Mouse (Mus musculus): ENCODE data around the gene Rab3c. TPM values are rescaled to one million over a fixed set of nuclear protein-coding genes. Genes with fewer than 3 reads are reported as not detected.

The Rab3c gene
- polyA plus RNA-seq (2014; fragmentation: Nextera tagmentation; extraction: Ambion mirVana), result 2.9 and 3.0 TPM in 2 replicates

GRCm38 (mm10) chr13:110280563-110281144, at the start of gene Rab3c:
Gene Rab3c (minus strand): TSS chr13:110280996.
- H3K4me2 ChIP-seq (ENCODE audit: low read depth, low read length), result peak within 1 kb of the TSS; percentile 82
- H3K4me3 ChIP-seq (ENCODE audit: low read depth, low read length), result peak within 1 kb of the TSS; percentile 45
- 0 out of 2 replicates have a peak, but pooled peaks cover 2% of the 10 kb centered on the region for H3K9me3 ChIP-seq (ENCODE audit: control insufficient read depth, low read length)
- peak; percentile 15 for ATAC-seq (ENCODE audit: low read depth)
- no peak within 1 kb of the TSS for H3K27ac ChIP-seq (replicated peaks; ENCODE audit: low read depth, low read length)
- H3K4me1 ChIP-seq (ENCODE audit: control insufficient read depth, insufficient read depth, low read length), result peaks cover 8% of the 10 kb centered on the region
- H3K27me3 ChIP-seq (replicated peaks; ENCODE audit: control insufficient read depth, insufficient read depth, low read length), result peaks cover 16% of the 10 kb centered on the region; the same call in 1 of the 2 replicates
- WGBS, result under 1% methylated on average over 20 of the region's 20 CpGs
- H3K9ac ChIP-seq (ENCODE audit: low read depth, low read length), result peak within 1 kb of the TSS; percentile 47
- H3K36me3 ChIP-seq (ENCODE audit: control insufficient read depth, insufficient read depth, low read length), result no peaks in the 10 kb centered on the region
- peak; percentile 8 for DNase-seq (ENCODE audit: low spot score)

GRCm38 (mm10) chr13:110318746-110319145, 38.0 kb upstream of the Rab3c start:
- Histone ChIP-seq H3K4me1 (ENCODE audit: control insufficient read depth, insufficient read depth, low read length) (no peaks in the 10 kb centered on the region), H3K9ac (ENCODE audit: low read depth, low read length) (no peak overlapping the region), H3K4me3 (ENCODE audit: low read depth, low read length) (no peak overlapping the region), H3K36me3 (ENCODE audit: control insufficient read depth, insufficient read depth, low read length) (no peaks in the 10 kb centered on the region), H3K4me2 (ENCODE audit: low read depth, low read length) (no peak overlapping the region), H3K27me3 (replicated peaks; ENCODE audit: control insufficient read depth, insufficient read depth, low read length) (no peaks in the 10 kb centered on the region), H3K27ac (replicated peaks; ENCODE audit: low read depth, low read length) (no peak overlapping the region), H3K9me3 (ENCODE audit: control insufficient read depth, low read length) (no peaks in the 10 kb centered on the region)
- ATAC-seq (ENCODE audit: low read depth) (no peak), DNase-seq (ENCODE audit: low spot score) (peak; percentile 19)
- 65% methylated on average over 4 of the region's 4 CpGs for WGBS

GRCm38 (mm10) chr13:110307188-110307587, 26.4 kb upstream of the Rab3c start:
- no peak for DNase-seq (ENCODE audit: low spot score)
- Histone ChIP-seq H3K4me1 (ENCODE audit: control insufficient read depth, insufficient read depth, low read length) (no peaks in the 10 kb centered on the region), H3K27ac (replicated peaks; ENCODE audit: low read depth, low read length) (no peak overlapping the region), H3K36me3 (ENCODE audit: control insufficient read depth, insufficient read depth, low read length) (no peaks in the 10 kb centered on the region), H3K9ac (ENCODE audit: low read depth, low read length) (no peak overlapping the region), H3K9me3 (ENCODE audit: control insufficient read depth, low read length) (no peaks in the 10 kb centered on the region), H3K27me3 (replicated peaks; ENCODE audit: control insufficient read depth, insufficient read depth, low read length) (no peaks in the 10 kb centered on the region), H3K4me3 (ENCODE audit: low read depth, low read length) (no peak overlapping the region), H3K4me2 (ENCODE audit: low read depth, low read length) (no peak overlapping the region)
- no peak for ATAC-seq (ENCODE audit: low read depth)
- WGBS, result 78% methylated on average over 5 of the region's 5 CpGs

GRCm38 (mm10) chr13:110297112-110297511, 16.3 kb upstream of the Rab3c start:
- no peak for ATAC-seq (ENCODE audit: low read depth)
- Histone ChIP-seq H3K9me3 (ENCODE audit: control insufficient read depth, low read length) (no peaks in the 10 kb centered on the region), H3K27ac (replicated peaks; ENCODE audit: low read depth, low read length) (no peak overlapping the region), H3K4me3 (ENCODE audit: low read depth, low read length) (no peak overlapping the region), H3K27me3 (replicated peaks; ENCODE audit: control insufficient read depth, insufficient read depth, low read length) (no peaks in the 10 kb centered on the region), H3K4me1 (ENCODE audit: control insufficient read depth, insufficient read depth, low read length) (no peaks in the 10 kb centered on the region), H3K36me3 (ENCODE audit: control insufficient read depth, insufficient read depth, low read length) (no peaks in the 10 kb centered on the region), H3K9ac (ENCODE audit: low read depth, low read length) (no peak overlapping the region), H3K4me2 (ENCODE audit: low read depth, low read length) (no peak overlapping the region)
- 65% methylated on average over 4 of the region's 4 CpGs for WGBS
- no peak for DNase-seq (ENCODE audit: low spot score)

GRCm38 (mm10) chr13:110288499-110288898, 7.7 kb upstream of the Rab3c start:
- H3K36me3 ChIP-seq (ENCODE audit: control insufficient read depth, insufficient read depth, low read length), result no peaks in the 10 kb centered on the region
- no peaks in the 10 kb centered on the region for H3K9me3 ChIP-seq (ENCODE audit: control insufficient read depth, low read length)
- no peak overlapping the region for H3K9ac ChIP-seq (ENCODE audit: low read depth, low read length)
- H3K4me2 ChIP-seq (ENCODE audit: low read depth, low read length), result no peak overlapping the region
- H3K4me3 ChIP-seq (ENCODE audit: low read depth, low read length), result no peak overlapping the region
- no peaks in the 10 kb centered on the region for H3K4me1 ChIP-seq (ENCODE audit: control insufficient read depth, insufficient read depth, low read length)
- H3K27me3 ChIP-seq (replicated peaks; ENCODE audit: control insufficient read depth, insufficient read depth, low read length), result no peaks in the 10 kb centered on the region
- ATAC-seq (ENCODE audit: low read depth) (no peak), DNase-seq (ENCODE audit: low spot score) (no peak)
- H3K27ac ChIP-seq (replicated peaks; ENCODE audit: low read depth, low read length), result no peak overlapping the region
- WGBS, result 87% methylated on average over 3 of the region's 3 CpGs

GRCm38 (mm10) chr13:110283781-110284180, 3.0 kb upstream of the Rab3c start:
- H3K4me1 ChIP-seq (ENCODE audit: control insufficient read depth, insufficient read depth, low read length), result peaks cover 8% of the 10 kb centered on the region
- H3K36me3 ChIP-seq (ENCODE audit: control insufficient read depth, insufficient read depth, low read length), result no peaks in the 10 kb centered on the region
- peaks cover 16% of the 10 kb centered on the region; the same call in 1 of the 2 replicates for H3K27me3 ChIP-seq (replicated peaks; ENCODE audit: control insufficient read depth, insufficient read depth, low read length)
- H3K4me3 ChIP-seq (ENCODE audit: low read depth, low read length), result no peak overlapping the region
- no peak for ATAC-seq (ENCODE audit: low read depth)
- H3K4me2 ChIP-seq (ENCODE audit: low read depth, low read length), result no peak overlapping the region
- no peak overlapping the region for H3K27ac ChIP-seq (replicated peaks; ENCODE audit: low read depth, low read length)
- 70% methylated on average over 4 of the region's 4 CpGs for WGBS
- H3K9ac ChIP-seq (ENCODE audit: low read depth, low read length), result no peak overlapping the region
- DNase-seq (ENCODE audit: low spot score), result no peak
- H3K9me3 ChIP-seq (ENCODE audit: control insufficient read depth, low read length), result 0 out of 2 replicates have a peak, but pooled peaks cover 2% of the 10 kb centered on the region

GRCm38 (mm10) chr13:110280028-110280562, 701 bp downstream of the Rab3c start:
- ATAC-seq (ENCODE audit: low read depth) (peak; percentile 99), DNase-seq (ENCODE audit: low spot score) (peak; percentile 96)
- WGBS, result under 1% methylated on average over 24 of the region's 24 CpGs
- Histone ChIP-seq H3K4me2 (ENCODE audit: low read depth, low read length) (peak overlapping the region; percentile 82), H3K9ac (ENCODE audit: low read depth, low read length) (peak overlapping the region; percentile 47; the same call in 1 of the 2 replicates), H3K36me3 (ENCODE audit: control insufficient read depth, insufficient read depth, low read length) (no peaks in the 10 kb centered on the region), H3K27me3 (replicated peaks; ENCODE audit: control insufficient read depth, insufficient read depth, low read length) (peaks cover 16% of the 10 kb centered on the region; the same call in 1 of the 2 replicates), H3K4me3 (ENCODE audit: low read depth, low read length) (peak overlapping the region; percentile 45), H3K27ac (replicated peaks; ENCODE audit: low read depth, low read length) (no peak overlapping the region), H3K4me1 (ENCODE audit: control insufficient read depth, insufficient read depth, low read length) (peaks cover 8% of the 10 kb centered on the region), H3K9me3 (ENCODE audit: control insufficient read depth, low read length) (0 out of 2 replicates have a peak, but pooled peaks cover 2% of the 10 kb centered on the region)

GRCm38 (mm10) chr13:110278976-110279736, 1.6 kb downstream of the Rab3c start:
- H3K4me3 ChIP-seq (ENCODE audit: low read depth, low read length), result peak overlapping the region; percentile 45; the same call in 1 of the 2 replicates
- H3K36me3 ChIP-seq (ENCODE audit: control insufficient read depth, insufficient read depth, low read length), result no peaks in the 10 kb centered on the region
- H3K9me3 ChIP-seq (ENCODE audit: control insufficient read depth, low read length), result 0 out of 2 replicates have a peak, but pooled peaks cover 2% of the 10 kb centered on the region
- ATAC-seq (ENCODE audit: low read depth) (no peak), DNase-seq (ENCODE audit: low spot score) (no peak)
- H3K27me3 ChIP-seq (replicated peaks; ENCODE audit: control insufficient read depth, insufficient read depth, low read length), result peaks cover 16% of the 10 kb centered on the region; the same call in 1 of the 2 replicates
- WGBS, result 61% methylated on average over 9 of the region's 9 CpGs
- H3K4me2 ChIP-seq (ENCODE audit: low read depth, low read length), result peak overlapping the region; percentile 82; the same call in 1 of the 2 replicates
- H3K4me1 ChIP-seq (ENCODE audit: control insufficient read depth, insufficient read depth, low read length), result peaks cover 8% of the 10 kb centered on the region
- no peak overlapping the region for H3K27ac ChIP-seq (replicated peaks; ENCODE audit: low read depth, low read length)
- no peak overlapping the region for H3K9ac ChIP-seq (ENCODE audit: low read depth, low read length)
